Mouse (Mus musculus): ENCODE results near the gene Ublcp1. TPM values are rescaled to one million over a fixed set of nuclear protein-coding genes. Genes with fewer than 3 reads are reported as not detected.

Gene Ublcp1
- total RNA-seq, 2 experiments from 2014 or later: 30.8 to 44.3 TPM

DNA sequence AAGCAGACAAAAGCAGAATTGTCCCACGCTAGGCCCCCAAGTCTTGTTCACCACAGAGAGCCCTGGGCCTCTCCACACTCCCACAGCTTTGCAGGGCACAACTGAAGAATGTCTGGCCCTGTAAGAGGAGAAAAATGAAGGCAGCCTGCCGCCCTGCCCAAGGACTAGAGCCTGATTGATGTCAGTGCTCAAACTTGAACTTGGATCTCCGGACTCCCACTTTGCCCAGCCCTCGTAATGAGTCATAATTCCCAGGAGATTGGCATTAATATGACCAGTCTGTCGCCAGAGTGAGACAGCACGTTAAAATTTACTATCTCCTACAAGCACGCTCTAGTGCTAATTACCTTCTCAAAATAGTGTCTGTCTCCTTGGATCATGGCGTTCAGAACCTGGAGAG, 45.3 kb downstream of the Ublcp1 start:
- intact Hi-C loops (cut with DNase I): no loop called here
- no peak for DNase-seq

DNA sequence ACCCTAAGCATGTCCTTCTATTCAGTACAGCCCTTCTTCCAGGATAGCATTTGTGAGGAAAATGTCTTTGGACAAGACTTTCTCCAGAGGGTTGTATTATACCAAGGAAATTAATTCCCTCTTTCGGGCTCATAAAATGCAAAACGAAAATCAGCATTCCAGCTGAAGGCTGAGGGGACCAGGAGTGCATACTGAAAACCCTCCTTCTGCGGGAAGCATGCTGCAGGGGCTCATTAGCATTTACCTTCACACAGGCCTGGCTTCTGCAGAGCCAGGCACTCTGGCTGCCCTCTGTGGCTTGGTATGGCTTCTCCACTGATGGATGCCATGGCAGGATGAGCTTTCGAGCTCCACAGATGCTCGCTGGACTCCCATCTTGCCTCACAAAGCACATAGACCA, 46.3 kb downstream of the Ublcp1 start:
- no peak for DNase-seq
- intact Hi-C loops (cut with DNase I): no loop called here

DNA sequence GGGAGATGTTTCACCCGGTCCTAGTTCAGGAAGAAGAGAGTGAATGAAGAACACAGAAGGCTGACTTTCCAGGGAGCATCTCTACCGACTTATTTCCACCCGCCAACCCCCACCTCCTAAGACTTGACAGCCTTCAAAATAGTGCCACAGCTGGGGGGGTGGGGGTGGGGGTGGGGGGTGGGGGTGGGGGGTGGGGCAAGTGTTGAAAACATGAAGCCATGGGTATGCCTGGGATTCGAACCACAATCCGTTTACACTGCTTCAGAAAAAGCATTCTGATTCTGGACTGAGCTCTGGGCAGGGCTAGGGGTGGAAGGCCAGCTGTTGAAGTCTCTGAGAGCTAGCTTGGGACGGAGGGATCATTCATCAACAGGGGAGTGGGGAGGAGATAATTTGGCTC, 47.0 kb downstream of the Ublcp1 start:
- intact Hi-C loops (cut with DNase I): no loop called here

DNA sequence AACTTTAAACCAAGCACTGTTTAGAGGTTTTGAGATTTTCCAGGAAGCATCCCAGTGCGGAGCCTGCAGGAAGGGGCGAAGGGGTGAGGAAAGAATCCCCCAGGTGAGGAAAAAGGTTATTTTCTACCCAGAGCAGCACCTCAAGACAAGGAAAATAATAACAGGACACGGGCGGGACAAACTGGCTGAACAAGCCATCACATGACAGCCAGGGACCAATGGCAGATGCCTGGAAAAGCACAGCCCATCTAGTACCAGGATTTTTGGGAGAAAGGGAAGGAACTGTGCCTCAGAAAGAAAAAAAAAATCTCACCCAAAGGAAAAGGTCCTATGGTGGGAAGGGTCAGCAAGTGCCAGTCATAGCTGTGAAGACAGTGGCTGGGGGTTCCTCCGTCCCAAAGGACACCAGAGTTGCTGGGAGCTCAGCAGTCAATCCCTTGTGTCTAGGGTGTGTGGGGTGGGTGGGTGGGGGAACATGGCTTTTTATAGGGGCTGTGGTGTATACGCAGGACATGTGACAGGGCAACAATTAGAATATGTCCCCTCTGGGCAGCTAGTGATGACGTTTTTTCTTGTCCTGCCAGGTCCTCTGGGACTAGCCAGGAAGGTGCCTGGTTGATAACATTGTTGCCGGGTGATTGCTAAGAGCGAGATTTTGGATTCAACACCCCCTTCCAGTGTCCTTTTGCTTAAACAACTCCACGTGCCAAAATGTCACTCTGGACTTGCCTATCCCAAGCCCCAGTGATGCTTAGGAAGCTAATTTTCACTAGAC, 47.8 kb downstream of the Ublcp1 start:
- intact Hi-C loops (cut with DNase I): no loop called here

More for the DNA sequence above, 47.0 kb downstream of the Ublcp1 start:
- DNase-seq: no peak

DNA sequence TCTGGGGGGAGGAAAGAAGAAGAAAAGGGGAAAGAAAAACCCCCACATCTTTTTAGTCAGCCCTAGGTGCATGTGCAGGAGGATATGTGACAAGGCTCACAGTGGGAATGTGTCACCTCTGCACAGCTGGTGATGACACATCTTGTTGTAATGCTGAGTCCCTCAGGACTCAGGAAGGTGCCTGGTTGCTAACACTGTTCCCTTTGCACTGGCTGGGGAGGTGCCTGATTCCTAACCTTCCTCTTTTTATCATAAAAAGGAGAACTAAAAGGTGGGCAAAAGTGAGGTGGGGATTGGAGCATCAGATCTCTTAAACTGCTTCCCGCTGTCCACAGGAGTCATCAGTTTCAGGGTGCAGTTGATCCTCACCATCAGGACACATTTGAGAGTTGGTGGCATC, 52.9 kb downstream of the Ublcp1 start:
- intact Hi-C loops (cut with DNase I): no loop called here
- no peak for DNase-seq

More for the DNA sequence above, 47.8 kb downstream of the Ublcp1 start:
- DNase-seq: no peak

DNA sequence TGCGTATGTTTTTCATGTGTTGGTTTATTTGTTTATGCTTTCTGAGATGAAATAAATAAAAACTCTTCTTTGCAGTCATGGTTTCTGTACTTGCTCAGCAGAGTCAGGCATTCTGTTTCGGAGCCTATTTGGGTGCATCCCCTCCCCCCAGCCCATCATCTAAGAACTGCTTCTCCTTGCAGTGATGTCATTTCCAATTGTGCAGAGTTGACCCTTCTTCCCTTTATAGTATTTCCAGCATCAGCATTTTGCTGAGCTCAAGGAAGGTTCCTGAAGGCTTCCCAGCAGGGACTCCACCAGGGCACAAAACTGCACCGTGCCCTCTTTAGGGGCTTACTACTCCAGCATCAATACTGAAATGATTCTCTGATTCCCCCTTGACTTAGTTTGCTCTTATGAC, 55.7 kb downstream of the Ublcp1 start:
- no peak for DNase-seq
- intact Hi-C loops (cut with DNase I): no loop called here

DNA sequence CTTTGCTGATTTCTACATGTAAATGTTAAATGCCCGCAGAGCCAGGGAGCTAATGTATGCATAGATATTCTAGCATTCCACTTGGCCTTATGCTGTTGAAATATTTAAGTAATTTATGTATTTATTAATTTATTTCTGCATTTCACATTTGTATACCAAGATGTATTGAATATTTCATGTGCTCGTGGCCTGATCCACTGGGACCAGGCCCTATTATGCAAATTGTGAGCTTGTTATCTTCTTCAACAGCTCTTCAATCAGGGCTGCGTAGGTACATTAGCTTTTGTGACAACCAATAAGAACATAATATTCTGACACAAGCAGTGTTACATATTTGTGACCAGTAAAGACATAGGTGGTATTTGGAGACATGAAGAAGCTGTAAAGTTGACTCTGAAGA, 56.9 kb downstream of the Ublcp1 start:
- no peak for DNase-seq
- intact Hi-C loops (cut with DNase I): no loop called here

DNA sequence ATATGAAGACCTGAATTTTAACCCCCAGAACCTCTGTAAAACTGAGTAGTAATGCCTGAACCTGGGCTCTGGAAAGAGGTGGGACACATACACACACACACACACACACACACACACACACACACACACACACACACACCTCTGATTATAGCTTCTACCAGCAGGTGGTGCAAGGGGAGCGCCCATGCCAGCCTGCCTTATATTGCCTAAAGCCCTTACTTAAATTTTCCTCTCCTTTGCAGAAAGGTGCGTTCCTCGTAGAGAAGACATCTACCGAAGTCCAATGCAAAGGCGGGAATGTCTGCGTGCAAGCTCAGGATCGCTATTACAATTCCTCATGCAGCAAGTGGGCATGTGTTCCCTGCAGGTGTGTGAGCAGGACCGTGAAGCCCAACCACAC, 58.0 kb downstream of the Ublcp1 start:
- intact Hi-C loops (cut with DNase I): no loop called here
- no peak for DNase-seq

DNA sequence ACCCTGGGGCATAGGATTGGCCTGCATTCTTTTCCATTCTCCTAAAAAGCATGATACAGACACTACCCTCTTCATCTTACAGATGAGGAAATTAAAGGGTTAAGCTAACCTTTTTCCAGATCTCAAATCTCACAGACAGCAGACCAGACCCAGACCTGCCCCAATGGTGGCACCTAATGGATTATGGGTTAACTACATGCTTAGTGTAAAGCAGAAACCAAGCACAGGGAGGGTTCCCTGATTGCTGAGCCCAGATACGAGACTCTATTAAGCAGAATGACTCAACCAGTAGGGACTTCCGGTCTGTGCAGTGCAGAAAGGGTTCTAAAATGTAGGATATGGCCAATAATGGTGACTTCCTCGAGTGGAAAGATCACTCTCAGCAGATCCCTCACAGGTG, 59.9 kb downstream of the Ublcp1 start:
- DNase-seq: no peak
- intact Hi-C loops (cut with DNase I): no loop called here

DNA sequence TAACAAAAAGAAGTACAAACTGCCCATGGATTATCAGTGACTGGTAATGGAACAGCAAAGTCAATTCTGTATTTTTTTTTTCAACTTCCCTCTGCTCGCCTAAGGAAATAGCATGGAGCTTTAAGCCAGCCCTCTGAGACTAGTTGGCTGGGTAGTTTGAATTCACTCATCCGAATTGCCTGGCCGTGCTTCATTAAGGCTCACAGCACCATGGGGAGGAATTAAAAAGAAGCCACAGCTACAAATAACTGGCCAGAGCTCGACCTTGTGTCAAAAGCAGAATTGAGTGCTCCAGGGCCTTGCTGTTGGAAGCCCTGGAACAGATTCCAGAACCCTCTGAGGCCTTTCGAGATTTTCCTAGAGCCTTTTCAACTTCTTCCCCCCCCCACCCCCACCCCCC, 61.7 kb downstream of the Ublcp1 start:
- intact Hi-C loops (cut with DNase I): no loop called here
- no peak for DNase-seq

DNA sequence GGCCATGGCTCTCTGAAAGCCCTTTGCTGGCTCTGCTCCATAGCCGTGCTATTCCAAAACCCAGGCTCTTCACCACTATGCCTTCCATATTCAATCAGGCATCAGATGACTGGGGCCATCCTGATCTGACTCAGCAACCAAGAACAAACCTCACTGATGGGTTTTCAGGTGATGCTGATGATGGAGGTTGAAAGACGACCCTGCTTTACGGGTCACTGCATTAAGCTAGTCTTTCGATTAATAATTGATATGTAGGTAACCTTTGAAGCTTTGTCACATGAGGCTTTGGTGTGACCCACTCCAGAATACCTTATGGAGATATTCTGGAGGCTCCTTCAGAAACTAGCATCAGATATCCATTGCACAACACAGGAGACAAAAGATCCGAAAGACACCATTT, 63.8 kb downstream of the Ublcp1 start:
- DNase-seq: no peak
- intact Hi-C loops (cut with DNase I): no loop called here

DNA sequence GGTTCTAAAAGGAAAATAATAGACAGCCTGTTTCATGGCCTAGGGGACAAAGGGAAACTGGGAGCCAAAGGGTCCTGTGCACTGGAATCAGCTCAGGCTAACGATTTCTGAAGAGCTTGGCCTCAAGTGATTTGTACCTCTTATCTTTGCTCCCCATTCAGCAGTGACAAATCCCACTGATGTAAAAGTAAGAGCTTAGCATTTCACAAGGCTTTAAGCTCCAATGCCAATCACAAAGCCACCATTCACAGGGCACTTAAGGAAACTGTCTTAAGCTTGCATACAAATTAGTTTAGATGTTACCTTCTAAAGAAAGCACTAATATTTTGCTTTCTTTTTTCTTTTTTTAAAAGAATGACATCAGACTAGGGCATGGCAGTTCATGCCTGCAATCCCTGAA, 64.3 kb downstream of the Ublcp1 start:
- intact Hi-C loops (cut with DNase I): no loop called here
- DNase-seq: no peak

DNA sequence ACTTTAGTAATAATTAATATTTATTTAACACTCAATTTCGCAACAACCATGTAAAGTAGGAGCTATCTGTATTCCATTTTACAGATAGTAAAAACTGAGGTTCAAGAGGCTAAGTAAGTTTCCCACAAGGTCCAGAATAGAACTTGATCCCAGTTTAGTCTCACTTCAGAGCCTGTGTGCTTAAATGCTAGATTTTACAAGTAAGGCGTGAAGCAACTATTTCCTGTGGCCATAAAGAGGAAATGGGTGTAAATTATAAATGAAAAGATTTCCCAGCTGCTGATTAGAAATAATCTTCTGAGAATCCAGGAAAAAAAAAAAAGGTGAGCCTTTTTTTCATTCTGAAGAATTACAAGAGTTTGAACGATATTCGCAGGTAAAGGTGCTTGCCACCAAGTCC, 65.2 kb downstream of the Ublcp1 start:
- intact Hi-C loops (cut with DNase I): no loop called here
- DNase-seq: no peak

Small RNA genes within 50 kb of the gene (microRNA-seq; reads per million reads assigned to microRNA genes)
- gene Gm22121: 0 reads per million in 2 experiments

Other genes starting within 250 kb of the Ublcp1 start
- not detected for gene Il12b, start 70.4 kb downstream of the Ublcp1 start, total RNA-seq (2021)
- gene Rnf145, start 48.5 kb upstream of the Ublcp1 start, total RNA-seq (2021): 10 to 100 TPM; 21.8 to 28.8 TPM
- gene Ebf1, start 146.8 kb upstream of the Ublcp1 start, total RNA-seq (2021): 10 to 100 TPM; 19.7 to 22.8 TPM